Mouse (Mus musculus) kidney, postnatal 25 days (tissue): ENCODE data around the gene Ywhag.

Experiments
- DNase-seq, 2 experiments: peaks; one replicate each; pipeline ENCODE4 v3.0.0; 2021; ENCODE audit warnings: mixed read lengths in 2 of 2

Ywhag gene

DNA sequence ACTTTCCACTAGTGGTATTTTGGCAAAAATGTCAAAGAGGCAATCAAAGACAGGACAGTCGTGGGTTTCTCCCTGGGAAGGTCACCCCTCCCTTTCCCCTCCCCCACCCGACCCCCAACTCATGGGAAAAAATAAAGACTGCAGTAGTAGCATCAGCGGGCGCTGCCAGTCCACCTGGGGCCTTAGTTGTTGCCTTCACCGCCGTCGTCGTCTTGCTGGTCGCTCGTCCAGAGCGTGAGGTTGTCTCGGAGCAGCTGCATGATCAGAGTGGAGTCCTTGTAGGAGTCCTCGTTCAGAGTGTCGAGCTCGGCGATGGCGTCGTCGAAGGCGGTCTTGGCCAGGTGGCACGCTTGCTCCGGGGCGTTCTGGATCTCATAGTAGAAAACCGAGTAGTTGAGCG, 23.6 kb downstream of the Ywhag start:
- peak in 1 of 2 experiments; percentile 43 for DNase-seq

DNA sequence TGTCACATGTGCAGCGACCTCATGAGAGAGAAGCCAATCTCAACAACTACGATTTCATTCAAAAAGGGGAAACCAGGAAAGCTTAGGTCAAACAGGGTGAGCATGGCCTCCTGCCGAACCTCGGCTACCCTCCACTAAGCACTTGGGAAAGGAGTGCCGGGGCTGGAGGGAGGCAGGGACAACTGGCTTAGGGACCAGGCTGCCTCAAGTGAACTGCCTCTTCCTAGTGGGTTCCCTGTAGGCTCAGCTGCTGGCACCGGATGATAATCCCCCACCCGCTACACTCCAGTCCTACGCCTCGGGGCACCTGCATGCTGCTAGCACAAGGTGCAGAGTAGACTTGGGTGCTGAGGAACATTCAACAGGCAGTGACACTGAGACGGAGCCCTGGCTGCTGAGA, 24.8 kb downstream of the Ywhag start:
- no peak for DNase-seq

DNA sequence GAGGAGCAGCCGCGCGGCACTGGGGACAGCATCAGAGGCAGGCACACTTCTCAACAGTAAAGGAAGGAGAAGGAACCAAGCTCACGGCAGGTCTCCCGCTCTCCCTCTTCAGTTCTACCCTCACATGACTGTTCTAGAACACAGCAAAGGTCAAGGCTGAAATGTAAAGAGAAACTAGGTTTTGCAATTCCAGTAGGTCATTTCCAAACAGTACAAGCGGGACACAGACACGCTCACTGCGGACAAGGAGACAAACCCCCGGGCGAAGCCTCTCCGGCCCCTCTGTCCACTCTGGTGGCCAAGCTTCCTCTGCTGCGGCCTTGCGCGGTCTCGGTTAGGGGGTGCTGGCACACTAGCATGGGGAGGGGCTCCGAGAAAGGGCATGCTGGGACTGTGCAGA, 25.4 kb downstream of the Ywhag start:
- no peak for DNase-seq

DNA sequence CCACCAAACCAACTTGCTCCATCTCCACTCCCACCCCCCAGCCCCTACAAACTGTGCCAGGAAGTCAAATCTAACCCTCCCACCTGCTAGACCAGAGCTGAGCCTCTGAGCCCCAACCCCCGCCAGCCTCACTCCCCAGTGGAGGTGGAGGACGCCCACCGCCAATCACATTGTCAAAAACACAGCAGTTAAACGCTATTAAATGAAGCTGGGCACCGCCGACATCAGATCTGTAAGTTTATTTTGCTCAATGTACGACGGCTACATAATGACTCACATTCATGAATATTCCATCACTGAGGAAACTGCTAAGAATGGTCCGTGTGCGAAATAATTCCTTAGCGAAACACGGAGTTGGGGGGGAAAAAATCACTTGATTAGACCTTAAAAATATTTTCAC, 26.2 kb downstream of the Ywhag start:
- no peak for DNase-seq

DNA sequence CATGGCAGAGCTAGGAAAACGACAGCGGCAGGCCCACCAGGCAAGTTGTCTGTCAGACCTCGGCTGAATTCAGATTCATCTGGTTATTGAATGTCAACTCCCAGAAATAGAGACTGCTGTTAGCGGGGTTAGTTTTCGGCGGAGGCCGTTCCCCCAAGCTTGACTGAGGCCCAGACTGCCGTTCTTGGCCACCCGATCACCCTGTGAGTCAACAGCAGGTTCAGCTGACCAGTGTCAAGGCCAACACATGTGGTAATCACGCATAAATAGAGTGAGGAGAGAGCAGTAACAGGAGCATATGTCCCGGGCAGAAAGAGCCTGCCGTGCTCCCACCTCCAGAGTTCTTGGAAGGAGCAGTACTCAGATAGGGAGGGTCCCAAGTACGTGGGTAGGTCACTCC, 27.2 kb downstream of the Ywhag start:
- DNase-seq = no peak

DNA sequence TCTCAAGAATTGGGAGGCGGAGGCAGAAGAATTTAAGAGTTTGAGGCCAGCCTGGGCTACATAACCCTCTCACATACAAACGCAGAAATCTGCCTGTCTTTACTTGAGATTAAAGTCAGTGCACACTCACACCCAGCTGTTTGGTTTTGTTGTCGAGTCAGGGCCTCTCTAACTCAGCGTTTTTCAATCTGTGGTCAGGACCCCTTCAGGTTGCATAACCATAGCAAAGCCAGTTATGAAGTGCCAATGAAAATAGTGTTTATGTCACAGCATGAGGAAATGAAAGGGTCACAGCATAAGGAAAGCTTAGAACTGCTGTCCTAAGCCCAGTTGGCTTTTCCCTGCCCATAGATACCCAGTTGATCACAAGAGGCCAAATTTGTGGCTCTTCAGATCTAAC, 27.6 kb downstream of the Ywhag start:
- no peak for DNase-seq

GRCm38 (mm10) chr5:135905320-135906225, 28.8 kb downstream of the Ywhag start:
- DNase-seq = no peak

DNA sequence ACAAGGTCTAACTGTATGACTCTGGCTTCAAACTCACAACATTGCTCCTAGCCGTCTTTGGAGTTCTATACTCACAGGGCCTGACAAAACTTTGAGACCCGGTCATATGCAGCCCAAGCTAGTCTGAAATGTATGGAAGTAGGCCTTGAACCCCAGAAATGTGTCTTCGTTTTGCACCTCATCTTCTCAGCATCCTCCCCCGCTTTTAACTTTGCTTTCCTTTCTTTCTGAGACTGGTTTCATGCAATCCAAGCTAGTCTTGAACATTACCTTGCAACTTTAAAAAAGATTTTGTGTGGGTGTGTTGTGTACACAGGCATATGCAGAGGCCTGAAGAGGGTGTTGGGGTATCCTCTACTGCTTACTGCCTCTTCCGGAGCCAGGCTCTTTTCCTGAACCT, 30.2 kb downstream of the Ywhag start:
- DNase-seq = no peak

- DNase-seq = peak; percentile 93 to 96
These were observed 30.8 kb downstream of the Ywhag start for GRCm38 (mm10) chr5:135903551-135904151.

DNA sequence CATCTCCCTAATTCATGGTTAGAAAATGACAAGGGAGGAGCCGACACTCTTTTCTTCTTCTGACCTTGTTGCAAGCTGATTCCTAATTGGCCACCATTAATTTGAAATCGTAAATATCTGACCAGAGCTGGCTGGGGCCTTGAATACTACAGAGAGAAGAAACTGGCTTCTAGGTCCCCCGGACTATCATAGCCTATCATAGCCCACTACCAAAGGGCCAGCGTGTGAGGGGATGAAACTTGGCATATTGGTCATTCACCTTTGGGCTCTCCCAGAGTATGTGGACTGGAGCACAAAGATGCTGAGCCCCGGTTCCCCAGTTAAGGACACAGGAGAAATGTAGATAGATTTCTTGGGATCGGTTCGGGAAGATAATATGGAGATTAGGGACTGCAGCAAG, 31.4 kb downstream of the Ywhag start:
- no peak for DNase-seq

GRCm38 (mm10) chr5:135901354-135902095, 32.9 kb downstream of the Ywhag start:
- peak in 1 of 2 experiments; percentile 18 for DNase-seq

GRCm38 (mm10) chr5:135900701-135901100, 33.7 kb downstream of the Ywhag start:
- DNase-seq = no peak

GRCm38 (mm10) chr5:135899833-135900232, 34.6 kb downstream of the Ywhag start:
- DNase-seq = no peak

DNA sequence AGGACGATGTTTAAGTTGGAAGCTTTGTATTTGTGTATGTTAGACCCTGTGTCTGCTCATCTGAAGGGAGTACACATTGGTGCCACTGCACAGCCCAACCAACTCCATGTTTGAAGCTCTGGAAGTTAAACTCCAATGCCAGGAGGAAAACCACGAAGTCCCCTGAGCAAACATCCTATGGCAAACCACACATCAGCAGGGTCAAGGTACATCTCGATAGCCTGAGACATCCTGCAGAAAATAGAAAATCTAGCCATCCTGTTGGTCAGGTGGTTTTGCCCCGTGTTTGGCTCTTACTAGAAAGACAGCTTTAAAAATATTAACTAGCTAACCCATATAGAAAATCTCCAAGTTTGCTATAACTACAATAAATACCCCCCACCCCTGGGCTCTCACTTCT, 35.4 kb downstream of the Ywhag start:
- no peak for DNase-seq

DNA sequence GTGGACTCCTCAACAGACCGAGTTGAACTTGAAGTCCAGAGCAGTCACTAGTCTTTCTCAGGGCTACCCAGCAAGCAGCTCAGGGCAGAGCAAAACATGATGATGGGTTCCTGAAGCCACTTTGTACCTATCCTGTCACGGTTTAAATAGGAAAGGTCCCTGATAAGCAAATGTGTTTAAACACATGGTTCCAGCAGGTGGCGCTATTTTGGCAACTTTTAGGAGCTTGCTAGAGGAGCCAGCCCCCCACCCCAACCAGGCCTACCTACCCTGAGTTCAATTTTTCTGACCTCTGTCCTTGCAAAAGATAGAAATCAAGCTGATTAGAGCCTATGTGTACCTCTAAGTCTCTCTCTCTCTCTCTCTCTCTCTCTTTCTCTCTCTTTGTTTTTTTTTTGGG, 36.4 kb downstream of the Ywhag start:
- DNase-seq = peak; percentile 59 to 72

DNA sequence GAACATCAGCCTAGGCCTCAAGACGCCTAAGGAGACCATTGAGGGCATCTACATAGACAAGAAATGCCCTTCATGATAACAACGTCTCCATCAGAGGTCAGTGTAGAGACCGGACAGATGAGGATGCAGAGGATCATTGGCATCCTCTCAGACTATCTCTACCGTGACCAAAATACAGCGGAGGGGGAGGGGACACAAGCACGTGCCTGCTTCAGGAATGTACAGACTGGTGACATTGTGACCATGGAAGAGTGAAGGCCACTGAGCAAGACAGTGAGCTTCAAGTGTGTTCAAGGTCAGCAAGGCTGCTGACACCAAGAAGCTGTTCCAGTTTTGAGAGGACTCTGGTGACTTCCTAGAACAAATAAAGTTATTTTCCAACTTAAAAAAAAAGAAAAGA, 39.5 kb downstream of the Ywhag start:
- DNase-seq = no peak

- no peak for DNase-seq
These were observed 41.6 kb downstream of the Ywhag start for GRCm38 (mm10) chr5:135892589-135893351.

GRCm38 (mm10) chr5:135890920-135891319, 43.5 kb downstream of the Ywhag start:
- DNase-seq = no peak

- DNase-seq = no peak
These were observed 44.1 kb downstream of the Ywhag start for GRCm38 (mm10) chr5:135890323-135890722.

GRCm38 (mm10) chr5:135888405-135889215, 45.8 kb downstream of the Ywhag start:
- peak in 1 of 2 experiments; percentile 14 for DNase-seq

DNA sequence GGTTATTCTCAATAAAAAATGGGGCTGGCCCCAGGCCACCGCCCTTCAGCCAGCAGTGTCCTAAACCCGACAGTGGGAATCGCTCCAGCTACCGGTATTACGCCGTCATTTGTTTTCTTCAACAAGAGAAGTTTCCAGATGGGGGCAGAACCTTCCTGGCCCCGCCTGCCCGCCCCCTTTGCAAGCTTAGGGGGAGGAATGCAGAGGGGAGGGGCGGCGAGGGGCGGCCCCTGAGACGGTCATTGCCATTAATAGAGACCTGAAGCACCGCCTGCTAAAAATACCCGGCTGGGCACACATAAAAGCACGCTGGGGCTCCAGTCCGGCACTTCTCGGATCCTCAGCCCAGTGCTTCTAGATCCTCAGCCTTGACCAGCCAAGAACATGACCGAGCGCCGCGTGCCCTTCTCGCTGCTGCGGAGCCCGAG, 46.7 kb downstream of the Ywhag start, which contains the start of gene Hspb1:
Gene Hspb1, plus strand, starts transcription at position 245 of the 428 bp plus-strand sequence.
- peak; percentile 86 to 94 for DNase-seq

DNA sequence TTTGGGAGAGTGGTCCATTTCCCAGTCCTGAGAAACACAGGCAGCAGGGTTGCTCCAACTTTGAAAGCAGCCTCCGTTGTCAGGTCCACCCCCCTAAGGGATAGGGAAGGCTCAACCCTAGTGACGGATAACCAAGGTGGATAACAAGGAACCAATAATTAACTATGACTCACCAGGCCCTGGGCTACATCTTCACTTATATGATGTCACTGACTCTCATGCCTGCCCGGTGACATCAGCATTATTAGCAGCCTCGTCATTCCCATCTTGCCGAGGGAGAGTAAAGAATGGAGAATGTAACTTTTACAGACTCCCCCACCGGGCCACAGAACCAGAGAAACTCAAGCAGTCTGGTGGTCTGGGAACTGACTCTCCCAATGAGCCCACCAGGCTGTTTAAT, 49.8 kb downstream of the Ywhag start:
- DNase-seq = no peak
